ENCODE assay signal across 26 mouse cellular contexts in genomic region chr11:25042763-25043162, GRCm38 (mm10).
"Had no signal": no experiment of that assay in that cellular context is flagged by ENCODE, and none has a peak within 500 bp of the region (broad histone marks: within the 10 kb centered on the region; RNA-seq: fewer than 3 reads in every experiment).

No protein-coding gene starts in this region.

- H3K9me3 ChIP-seq: heart, embryonic 10.5 days; heart, embryonic 12.5 days; hindbrain, embryonic 10.5 days; hindbrain, embryonic 12.5 days; limb, embryonic 10.5 days; limb, embryonic 12.5 days; liver, embryonic 13.5 days; liver, embryonic 15.5 days had no signal

- H3K4me2 ChIP-seq: heart, embryonic 12.5 days; hindbrain, embryonic 12.5 days; hindbrain, embryonic 14.5 days; limb, embryonic 12.5 days; liver, embryonic 11.5 days; liver, embryonic 13.5 days; liver, embryonic 15.5 days had no signal

- H3K9ac ChIP-seq: heart, embryonic 12.5 days; hindbrain, embryonic 12.5 days; hindbrain, embryonic 14.5 days; limb, embryonic 12.5 days; liver, embryonic 13.5 days; liver, embryonic 15.5 days had no signal

- DNase-seq: gastrocnemius, adult 2 months; gastrocnemius, postnatal 10 days; gastrocnemius, postnatal 25 days; heart, adult 18-20 months; heart, postnatal 10 days; heart, postnatal 4 days; kidney, adult 18-20 months; kidney, adult 8-10 months; kidney, postnatal 10 days; kidney, postnatal 25 days; kidney, postnatal 4 days; liver; liver, embryonic 13.5 days had no signal

- H3K27ac ChIP-seq: gastrocnemius, adult 2 months; heart, embryonic 10.5 days; hindbrain, embryonic 10.5 days; hindbrain, embryonic 12.5 days; hindbrain, embryonic 14.5 days; layer of hippocampus, adult 2 months; left cerebral cortex, adult 2 months; limb, embryonic 10.5 days; limb, embryonic 12.5 days; liver, embryonic 13.5 days; liver, embryonic 15.5 days had no signal

- H3K4me3 ChIP-seq: gastrocnemius, adult 2 months; heart, embryonic 10.5 days; heart, embryonic 12.5 days; hindbrain, embryonic 10.5 days; hindbrain, embryonic 12.5 days; layer of hippocampus, adult 2 months; left cerebral cortex, adult 2 months; limb, embryonic 10.5 days; limb, embryonic 12.5 days; liver, embryonic 13.5 days; liver, embryonic 15.5 days had no signal

- ATAC-seq: hindbrain, embryonic 16.5 days; inflammation-experienced regulatory T-cells, adult 6 months had no signal

- H3K27me3 ChIP-seq: heart, embryonic 12.5 days; hindbrain, embryonic 12.5 days; limb, embryonic 12.5 days; liver, embryonic 13.5 days; liver, embryonic 15.5 days had no signal

- H3K4me1 ChIP-seq: liver, embryonic 13.5 days; liver, embryonic 15.5 days had no signal

- H3K36me3 ChIP-seq: heart, embryonic 10.5 days; heart, embryonic 12.5 days; hindbrain, embryonic 10.5 days; hindbrain, embryonic 12.5 days; limb, embryonic 10.5 days; limb, embryonic 12.5 days; liver, embryonic 13.5 days; liver, embryonic 15.5 days had no signal
